Comparison of ENCODE assay signal across 10 mouse cellular contexts in the genomic region with DNA sequence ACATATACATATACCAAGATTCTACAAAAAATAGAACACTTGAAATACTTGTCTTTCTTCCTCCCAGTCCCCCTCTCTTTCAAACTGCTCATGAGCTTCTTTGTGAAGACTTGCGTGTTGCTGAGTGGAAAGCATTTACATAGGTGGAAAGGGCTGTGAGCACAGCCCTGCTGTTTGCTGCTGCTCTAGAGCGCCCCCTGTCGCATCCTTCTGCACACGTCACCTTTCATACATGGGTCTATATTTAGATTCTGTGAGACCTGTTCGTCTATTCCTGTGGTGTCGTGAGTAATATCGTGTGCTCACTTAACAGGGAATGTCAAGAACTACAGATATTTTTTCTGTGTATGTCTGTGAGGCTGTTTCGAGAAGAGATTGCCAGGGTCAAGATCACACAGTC. TPM values are rescaled to one million over a fixed set of nuclear protein-coding genes. Genes with fewer than 3 reads are reported as not detected.
DNase-seq lines count a peak whose midpoint lies in the region; ATAC-seq and TF ChIP-seq lines count a peak whose summit lies in the region.
"Had no signal": no experiment of that assay in that cellular context is flagged by ENCODE, and none has a peak within 500 bp of the region (broad histone marks: within the 10 kb centered on the region; RNA-seq: fewer than 3 reads in every experiment).

No protein-coding gene starts in this region.

- no peaks in the 10 kb centered on the region for H3K27me3 ChIP-seq in embryonic facial prominence, embryonic 14.5 days (replicated peaks; ENCODE audit: control insufficient read depth, insufficient read depth, low read length)
- no peaks in the 10 kb centered on the region for H3K27me3 ChIP-seq in kidney, embryonic 14.5 days (ENCODE audit: control insufficient read depth, insufficient read depth, low read length)

- WGBS in embryonic facial prominence, embryonic 14.5 days = 19% methylated on average over 8 of the region's 8 CpGs
- WGBS in kidney, embryonic 14.5 days = 24% methylated on average over 8 of the region's 8 CpGs
- WGBS in lung, adult 2 months = 13% methylated on average over 8 of the region's 8 CpGs

- peak; percentile 84 for TF ChIP-seq CTCF in layer of hippocampus, adult 2 months (conservative IDR thresholded peaks at IDR 0.05)
- TF ChIP-seq CTCF in lung, adult 2 months (IDR thresholded peaks at IDR 0.05; ENCODE audit: insufficient read depth, low read length) = peak; percentile 88

- H3K27ac ChIP-seq in layer of hippocampus, adult 2 months = no peak overlapping the region
- no peak overlapping the region for H3K27ac ChIP-seq in embryonic facial prominence, embryonic 14.5 days (replicated peaks; ENCODE audit: low read depth, low read length)
- H3K27ac ChIP-seq in kidney, embryonic 14.5 days (ENCODE audit: low read depth, low read length) = no peak overlapping the region

- no peak for ATAC-seq in embryonic facial prominence, embryonic 14.5 days (ENCODE audit: low read depth)
- 0 out of 2 replicates have a peak, but pooled peaks have one; percentile 57 for ATAC-seq in kidney, embryonic 14.5 days (ENCODE audit: low FRiP score, low TSS enrichment)

- no peak overlapping the region for H3K4me2 ChIP-seq in embryonic facial prominence, embryonic 14.5 days (ENCODE audit: low read depth, low read length)
- no peak overlapping the region for H3K4me2 ChIP-seq in kidney, embryonic 14.5 days (replicated peaks; ENCODE audit: low read depth, low read length)

- TF ChIP-seq POLR2A in lung, adult 2 months (IDR thresholded peaks at IDR 0.05; ENCODE audit: borderline replicate concordance, extremely low read depth, low read depth, low read length) = no peak

- peak in 1 of 2 experiments; percentile 29 for DNase-seq in layer of hippocampus, adult 2 months (ENCODE audit: low spot score in 2 of 2)
- DNase-seq in layer of hippocampus, postnatal 14 days (ENCODE audit: low spot score in 2 of 2) = no peak
- DNase-seq in adrenal gland, adult 8-10 months = peak; percentile 2
- peak; percentile 40 for DNase-seq in embryonic facial prominence, embryonic 14.5 days (ENCODE audit: low spot score)
- peak; percentile 55 for DNase-seq in lung, adult 2 months
- DNase-seq in right cerebral cortex, adult 2 months (ENCODE audit: low spot score in 2 of 2) = peak; percentile 13 to 30
- DNase-seq in T-cell, adult 2 months (ENCODE audit: low spot score) = no peak

- no peaks in the 10 kb centered on the region for H3K4me1 ChIP-seq in embryonic facial prominence, embryonic 14.5 days (ENCODE audit: control insufficient read depth, insufficient read depth, low read length)
- H3K4me1 ChIP-seq in kidney, embryonic 14.5 days (ENCODE audit: control insufficient read depth, insufficient read depth, low read length) = no peaks in the 10 kb centered on the region
- H3K4me1 ChIP-seq in lung, adult 2 months (ENCODE audit: control insufficient read depth, insufficient read depth, low read length) = no peaks in the 10 kb centered on the region

- no peak overlapping the region for H3K9ac ChIP-seq in embryonic facial prominence, embryonic 14.5 days (ENCODE audit: low read depth, low read length)
- no peak overlapping the region for H3K9ac ChIP-seq in kidney, embryonic 14.5 days (ENCODE audit: low read depth, low read length)

- H3K36me3 ChIP-seq in embryonic facial prominence, embryonic 14.5 days (ENCODE audit: control insufficient read depth, insufficient read depth, low read length) = no peaks in the 10 kb centered on the region
- H3K36me3 ChIP-seq in kidney, embryonic 14.5 days (ENCODE audit: control insufficient read depth, insufficient read depth, low read length) = no peaks in the 10 kb centered on the region

- H3K4me3 ChIP-seq in layer of hippocampus, adult 2 months = no peak overlapping the region
- H3K4me3 ChIP-seq in embryonic facial prominence, embryonic 14.5 days (ENCODE audit: low read depth, low read length) = no peak overlapping the region
- H3K4me3 ChIP-seq in kidney, embryonic 14.5 days (ENCODE audit: low read length) = no peak overlapping the region
- no peak overlapping the region for H3K4me3 ChIP-seq in lung, adult 2 months (replicated peaks; ENCODE audit: extremely low read depth, low read depth, low read length)
- H3K4me3 ChIP-seq: erythroblast, embryonic 14.5 days had no signal

- no peaks in the 10 kb centered on the region for H3K9me3 ChIP-seq in embryonic facial prominence, embryonic 14.5 days (ENCODE audit: control insufficient read depth, low read length)
- H3K9me3 ChIP-seq in kidney, embryonic 14.5 days (ENCODE audit: control insufficient read depth, low read length) = no peaks in the 10 kb centered on the region

RNA-seq across cellular contexts. Expression of gene Foxa2, which starts 35.5 kb away (rescaled TPM):
- total RNA-seq in layer of hippocampus, adult 2 months (2021) = not detected
- total RNA-seq in layer of hippocampus, postnatal 14 days (2021) = not detected
- total RNA-seq in adrenal gland, adult 8-10 months (2022) = not detected
- 0.74 and 0.89 TPM in 2 replicates for polyA plus RNA-seq in embryonic facial prominence, embryonic 14.5 days (2014; fragmentation: Nextera tagmentation; extraction: Ambion mirVana)
- polyA plus RNA-seq in kidney, embryonic 14.5 days (2014; fragmentation: Nextera tagmentation; extraction: Ambion mirVana) = 0.16 TPM in 1 of 2 replicates, not detected in the other
- 80.1 and 106 TPM in 2 replicates for polyA plus RNA-seq in lung, adult 2 months (2012; rRNA removed)
- total RNA-seq: neutrophil, adult 5-6 weeks had no signal
- polyA plus RNA-seq: erythroblast, embryonic 14.5 days had no signal

Comparison
In these comparisons a context has a peak if more than half of its experiments do, and no peak if none do; other contexts are left out.
1. DNase-seq: peak in adrenal gland, adult 8-10 months (single experiment), embryonic facial prominence, embryonic 14.5 days (single experiment), lung, adult 2 months (single experiment) and right cerebral cortex, adult 2 months (2 of 2); none in layer of hippocampus, postnatal 14 days (0 of 2) and T-cell, adult 2 months (single experiment).